Mouse (Mus musculus) neural tube, embryonic 12.5 days (tissue): Measurements from ENCODE around the gene H2al1b. TPM values are rescaled to one million over a fixed set of nuclear protein-coding genes. Genes with fewer than 3 reads are reported as not detected.

Experiments used
- polyA plus RNA-seq: library from polyadenylated mRNA; unstranded; fragments of >200 nt; fragmentation: Nextera tagmentation; extraction: Ambion mirVana; gene quantifications from 2 replicates; pipeline ENCODE4 v1.2.1, GENCODE M21; 2016

H2al1b gene
- polyA plus RNA-seq, 1 experiment from 2014 or later = not detected

Other genes with a start within 250 kb of the H2al1b start
- not detected in 2 replicates for gene H2al1a, start 3.2 kb upstream of the H2al1b start, polyA plus RNA-seq
- gene H2al1c, start 3.2 kb downstream of the H2al1b start, polyA plus RNA-seq = not detected in 2 replicates
- gene H2al1d, start 6.4 kb downstream of the H2al1b start, polyA plus RNA-seq = not detected in 2 replicates
- not detected in 2 replicates for gene H2al1e, start 9.5 kb downstream of the H2al1b start, polyA plus RNA-seq
- not detected in 2 replicates for gene H2al1f, start 12.7 kb downstream of the H2al1b start, polyA plus RNA-seq
- not detected in 2 replicates for gene H2al1g, start 15.8 kb downstream of the H2al1b start, polyA plus RNA-seq
- gene H2al1h, start 19.1 kb downstream of the H2al1b start, polyA plus RNA-seq = not detected in 2 replicates
- gene H2al1i, start 22.2 kb downstream of the H2al1b start, polyA plus RNA-seq = not detected in 2 replicates
- not detected in 2 replicates for gene H2al1j, start 25.4 kb downstream of the H2al1b start, polyA plus RNA-seq